Mouse (Mus musculus) hindbrain, postnatal 0 days (tissue): ENCODE data around the gene Cx3cl1. TPM values are rescaled to one million over a fixed set of nuclear protein-coding genes. Genes with fewer than 3 reads are reported as not detected.

Experiments
- ATAC-seq: fragments of 200-750 bp; cut with Nextera tagmentation; 2 replicates; pipeline ENCODE4 v1.8.0; 2017; ENCODE audit warnings: mild to moderate bottlenecking, moderate TSS enrichment, moderate library complexity
- DNase-seq: peaks from one replicate; pipeline ENCODE4 v3.0.0-alpha.2; 2015; ENCODE audit warnings: low spot score
- H3K27ac ChIP-seq: fragments of 300-500 bp; sonication (generic); 2 replicates; pipeline ENCODE4 v1.5.1; 2014; ENCODE audit warnings: mild to moderate bottlenecking
- H3K27me3 ChIP-seq: fragments of 300-500 bp; sonication (generic); 2 replicates; pipeline ENCODE4 v1.6.1; 2014; ENCODE audit warnings: low read length, mixed read lengths; ENCODE audit not compliant: insufficient read depth
- H3K36me3 ChIP-seq: fragments of 300-500 bp; sonication (generic); 2 replicates; pipeline ENCODE4 v1.6.1; 2014; ENCODE audit warnings: low read length, mixed read lengths; ENCODE audit not compliant: insufficient read depth
- H3K4me1 ChIP-seq: fragments of 300-500 bp; sonication (generic); 2 replicates; pipeline ENCODE4 v1.6.1; 2014; ENCODE audit warnings: antibody characterized with exemption, low read length, mixed read lengths; ENCODE audit not compliant: insufficient read depth
- H3K4me2 ChIP-seq: fragments of 300-500 bp; sonication (generic); 2 replicates; pipeline ENCODE4 v1.6.1; 2014; ENCODE audit warnings: low read depth, mild to moderate bottlenecking, low read length, moderate library complexity, mixed read lengths
- H3K4me3 ChIP-seq: fragments of 300-500 bp; sonication (generic); 2 replicates; pipeline ENCODE4 v1.5.1; 2014; ENCODE audit warnings: low read length
- H3K9ac ChIP-seq: fragments of 300-500 bp; sonication (generic); replicated peaks from 2 replicates; pipeline ENCODE4 v1.6.1; 2014; ENCODE audit warnings: mild to moderate bottlenecking, low read length, moderate library complexity, mixed read lengths
- H3K9me3 ChIP-seq: fragments of 300-500 bp; sonication (generic); 2 replicates; pipeline ENCODE4 v1.6.1; 2016; ENCODE audit warnings: low read length, mixed read lengths
- CTCF ChIP-seq: IDR thresholded peaks from 2 replicates; pipeline ENCODE4 v1.5.1; 2016; ENCODE audit warnings: antibody characterized with exemption, control low read depth, low read depth
- whole genome bisulfite sequencing: fragments of 180-500 bp; shearing (Covaris S2); extraction: QIAGEN DNeasy Blood & Tissue Kit; methylation state at CpG from one replicate; pipeline ENCODE4 v1.1.7; 2014; 5-methylcytosine and 5-hydroxymethylcytosine counted together
- polyA plus RNA-seq: library from polyadenylated mRNA; unstranded; fragments of >200 nt; fragmentation: Nextera tagmentation; extraction: Ambion mirVana; gene quantifications from 2 replicates; pipeline ENCODE4 v1.2.1, GENCODE M21; 2015
- total RNA-seq: library from RNA; depleted of rRNA; stranded (reverse); fragments of >200 nt; gene quantifications from 2 replicates; pipeline ENCODE4 v1.2.3, GENCODE M21; 2014

Cx3cl1 gene
- total and polyA plus RNA-seq, 2 experiments from 2014 or later: 87.9 to 99.6 TPM

GRCm38 (mm10) chr8:94739829-94740228 lies 32.0 kb upstream of the Cx3cl1 start:
- no peak overlapping the region for H3K4me2 ChIP-seq
- H3K36me3 ChIP-seq: no peaks in the 10 kb centered on the region
- H3K4me3 ChIP-seq: no peak overlapping the region
- 69% methylated on average over 6 of the region's 6 CpGs for WGBS
- no peak for TF ChIP-seq CTCF
- H3K4me1 ChIP-seq: no peaks in the 10 kb centered on the region
- H3K27me3 ChIP-seq: no peaks in the 10 kb centered on the region
- no peak for ATAC-seq
- H3K27ac ChIP-seq: no peak overlapping the region
- no peak overlapping the region for H3K9ac ChIP-seq
- H3K9me3 ChIP-seq: no peaks in the 10 kb centered on the region
- no peak for DNase-seq

- Histone ChIP-seq H3K4me2 (no peak overlapping the region), H3K27me3 (no peaks in the 10 kb centered on the region), H3K36me3 (no peaks in the 10 kb centered on the region), H3K9ac (no peak overlapping the region), H3K27ac (no peak overlapping the region), H3K4me3 (no peak overlapping the region), H3K4me1 (no peaks in the 10 kb centered on the region), H3K9me3 (no peaks in the 10 kb centered on the region)
- DNase-seq (no peak), ATAC-seq (no peak)
- WGBS: 93% methylated on average over 3 of the region's 3 CpGs
- no peak for TF ChIP-seq CTCF
These were observed 31.2 kb upstream of the Cx3cl1 start for GRCm38 (mm10) chr8:94740591-94740990.

GRCm38 (mm10) chr8:94741726-94742125 lies 30.1 kb upstream of the Cx3cl1 start:
- ATAC-seq: no peak
- Histone ChIP-seq H3K4me1 (no peaks in the 10 kb centered on the region), H3K36me3 (no peaks in the 10 kb centered on the region), H3K9me3 (no peaks in the 10 kb centered on the region), H3K27me3 (no peaks in the 10 kb centered on the region), H3K4me3 (no peak overlapping the region), H3K9ac (no peak overlapping the region), H3K27ac (no peak overlapping the region), H3K4me2 (no peak overlapping the region)
- TF ChIP-seq CTCF: no peak
- DNase-seq: no peak
- 94% methylated on average over 4 of the region's 4 CpGs for WGBS

- no peak for DNase-seq
- no peak for ATAC-seq
- Histone ChIP-seq H3K4me2 (no peak overlapping the region), H3K9ac (no peak overlapping the region), H3K4me1 (no peaks in the 10 kb centered on the region), H3K9me3 (no peaks in the 10 kb centered on the region), H3K27ac (no peak overlapping the region), H3K27me3 (no peaks in the 10 kb centered on the region), H3K4me3 (no peak overlapping the region), H3K36me3 (no peaks in the 10 kb centered on the region)
- 84% methylated on average over 5 of the region's 5 CpGs for WGBS
- no peak for TF ChIP-seq CTCF
These were observed 27.3 kb upstream of the Cx3cl1 start for GRCm38 (mm10) chr8:94744484-94744883.

- Histone ChIP-seq H3K4me3 (no peak overlapping the region), H3K4me2 (no peak overlapping the region), H3K36me3 (no peaks in the 10 kb centered on the region), H3K9me3 (no peaks in the 10 kb centered on the region), H3K27ac (no peak overlapping the region), H3K9ac (no peak overlapping the region), H3K27me3 (no peaks in the 10 kb centered on the region), H3K4me1 (no peaks in the 10 kb centered on the region)
- DNase-seq: no peak
- no peak for ATAC-seq
- WGBS: 85% methylated on average over 9 of the region's 9 CpGs
- TF ChIP-seq CTCF: no peak
These were observed 26.8 kb upstream of the Cx3cl1 start for GRCm38 (mm10) chr8:94744972-94745371.

GRCm38 (mm10) chr8:94745476-94746184 lies 26.2 kb upstream of the Cx3cl1 start, which contains the start of gene Ccl22:
TSS of gene Ccl22 (plus strand) at chr8:94745590.
- no peak for TF ChIP-seq CTCF
- no peaks in the 10 kb centered on the region for H3K4me1 ChIP-seq
- no peaks in the 10 kb centered on the region for H3K27me3 ChIP-seq
- H3K4me2 ChIP-seq: no peak within 1 kb of the TSS
- no peak within 1 kb of the TSS for H3K4me3 ChIP-seq
- DNase-seq (no peak), ATAC-seq (no peak)
- no peaks in the 10 kb centered on the region for H3K36me3 ChIP-seq
- H3K27ac ChIP-seq: no peak within 1 kb of the TSS
- H3K9ac ChIP-seq: no peak within 1 kb of the TSS
- 93% methylated on average over 7 of the region's 7 CpGs for WGBS
- no peaks in the 10 kb centered on the region for H3K9me3 ChIP-seq

GRCm38 (mm10) chr8:94746832-94747231 lies 25.0 kb upstream of the Cx3cl1 start:
- Histone ChIP-seq H3K9me3 (no peaks in the 10 kb centered on the region), H3K4me3 (no peak overlapping the region), H3K4me1 (no peaks in the 10 kb centered on the region), H3K27me3 (no peaks in the 10 kb centered on the region), H3K27ac (no peak overlapping the region), H3K36me3 (no peaks in the 10 kb centered on the region), H3K4me2 (no peak overlapping the region), H3K9ac (no peak overlapping the region)
- ATAC-seq: no peak
- no peak for DNase-seq
- no peak for TF ChIP-seq CTCF
- 87% methylated on average over 8 of the region's 8 CpGs for WGBS
